Mouse (Mus musculus) frontal cortex, postnatal 25 days (tissue): ENCODE measurements around the gene Kank3.

Experiments used
- DNase-seq, 2 experiments: peaks; one replicate each; pipeline ENCODE4 v3.0.0; 2022; ENCODE audit warnings: low spot score in 2 of 2

Gene Kank3

GRCm38 (mm10) chr17:33810334-33811141, at the start of gene Kank3:
TSS of gene Kank3 (plus strand) at chr17:33810519.
- peak; percentile 89 to 91 for DNase-seq

- DNase-seq = no peak
Observed at GRCm38 (mm10) chr17:33766389-33766788, 43.9 kb upstream of the Kank3 start.

- DNase-seq = no peak
Observed at GRCm38 (mm10) chr17:33771617-33772016, 38.7 kb upstream of the Kank3 start.

GRCm38 (mm10) chr17:33773426-33773825, 36.9 kb upstream of the Kank3 start:
- no peak for DNase-seq

- no peak for DNase-seq
Observed at GRCm38 (mm10) chr17:33773871-33774572, 36.3 kb upstream of the Kank3 start.

- DNase-seq = no peak
Observed at GRCm38 (mm10) chr17:33774573-33775155, 35.7 kb upstream of the Kank3 start.

GRCm38 (mm10) chr17:33775287-33775686, 35.0 kb upstream of the Kank3 start:
- DNase-seq = no peak

GRCm38 (mm10) chr17:33779271-33779966, 30.9 kb upstream of the Kank3 start:
- peak; percentile 60 to 61 for DNase-seq

GRCm38 (mm10) chr17:33779967-33780295, 30.4 kb upstream of the Kank3 start:
- no peak for DNase-seq

GRCm38 (mm10) chr17:33780431-33780830, 29.9 kb upstream of the Kank3 start:
- DNase-seq = no peak

GRCm38 (mm10) chr17:33781124-33781977, 29.0 kb upstream of the Kank3 start, which contains the start of gene Angptl4:
TSS of gene Angptl4 (minus strand) at chr17:33781830.
- peak in 1 of 2 experiments; percentile 24 for DNase-seq

- DNase-seq = no peak
Observed at GRCm38 (mm10) chr17:33782067-33782466, 28.3 kb upstream of the Kank3 start.

- DNase-seq = peak in 1 of 2 experiments; percentile 40
Observed at GRCm38 (mm10) chr17:33783408-33783807, 26.9 kb upstream of the Kank3 start.

GRCm38 (mm10) chr17:33784939-33785338, 25.4 kb upstream of the Kank3 start:
- no peak for DNase-seq

- no peak for DNase-seq
Observed at GRCm38 (mm10) chr17:33786375-33786774, 23.9 kb upstream of the Kank3 start.

- no peak for DNase-seq
Observed at GRCm38 (mm10) chr17:33788732-33789131, 21.6 kb upstream of the Kank3 start.

GRCm38 (mm10) chr17:33798306-33798705, 12.0 kb upstream of the Kank3 start:
- no peak for DNase-seq

- DNase-seq = no peak
Observed at GRCm38 (mm10) chr17:33799277-33799676, 11.0 kb upstream of the Kank3 start.

- DNase-seq = no peak
Observed at GRCm38 (mm10) chr17:33802221-33802620, 8.1 kb upstream of the Kank3 start.

GRCm38 (mm10) chr17:33804205-33804604, 6.1 kb upstream of the Kank3 start:
- DNase-seq = no peak

GRCm38 (mm10) chr17:33804745-33805144, 5.6 kb upstream of the Kank3 start:
- DNase-seq = no peak
